Mouse (Mus musculus) kidney, adult 18-20 months (tissue): ENCODE data around the gene Tubgcp6.

Source experiments
- DNase-seq: peaks from one replicate; pipeline ENCODE4 v3.0.0; 2021

The Tubgcp6 gene

DNA sequence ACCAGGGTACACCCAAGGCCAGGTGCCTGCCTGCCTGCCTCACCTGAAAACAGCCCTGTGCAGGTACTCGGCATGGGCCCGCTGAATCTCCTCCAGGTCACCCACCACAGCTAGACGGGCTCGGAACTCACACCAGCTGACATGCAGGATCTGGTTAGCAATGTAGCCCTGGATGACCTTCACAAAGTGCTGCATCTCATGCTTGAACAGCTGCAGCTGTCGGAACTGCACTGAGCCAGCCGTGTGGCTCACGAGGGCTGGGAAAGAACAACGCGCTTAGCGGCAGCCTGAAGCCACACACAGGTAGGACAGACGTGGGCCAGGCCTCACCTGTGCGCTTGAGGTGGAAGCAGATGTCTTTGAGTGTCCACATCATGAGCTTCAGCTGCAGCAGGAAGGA is 22.1 kb downstream of the Tubgcp6 start:
- no peak for DNase-seq

DNA sequence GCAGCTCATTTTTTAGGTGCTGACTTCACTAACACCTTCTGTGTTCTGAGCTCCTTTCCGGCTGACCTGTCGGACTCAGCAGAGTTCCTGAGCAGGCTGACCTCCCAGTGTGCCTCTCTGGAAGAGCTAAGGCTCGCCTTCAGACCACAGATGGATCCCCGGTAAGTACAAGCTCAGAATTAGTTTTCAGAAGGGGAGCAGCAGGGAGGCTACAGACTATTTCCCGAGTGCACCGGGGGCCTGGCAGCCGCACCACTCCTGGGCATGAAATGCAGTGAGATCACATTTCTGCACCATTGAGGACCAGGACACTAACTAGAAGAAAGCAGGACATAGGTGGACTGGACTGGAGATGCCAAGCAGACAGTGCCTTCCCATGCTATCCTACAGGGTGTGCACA is 24.3 kb downstream of the Tubgcp6 start:
- DNase-seq: no peak

DNA sequence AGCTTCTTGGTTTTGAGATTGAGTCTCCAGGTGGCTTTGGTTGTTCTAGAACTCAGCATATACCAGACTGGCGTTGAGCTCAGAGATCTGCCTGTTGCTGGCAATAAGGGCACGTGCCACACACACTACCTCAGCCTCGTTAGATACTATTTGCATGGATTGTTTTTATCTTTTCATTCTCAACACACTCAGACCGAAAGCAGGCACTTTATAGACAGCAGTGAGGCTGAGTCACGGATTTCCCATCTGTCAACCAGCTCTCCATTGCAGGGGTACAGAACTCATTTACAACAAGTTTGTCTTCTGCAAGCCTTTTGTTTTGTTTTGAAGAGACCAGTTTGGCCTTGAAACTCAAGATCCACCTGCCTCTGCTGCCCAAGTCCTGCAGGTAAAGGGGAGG is 25.5 kb downstream of the Tubgcp6 start:
- no peak for DNase-seq

DNA sequence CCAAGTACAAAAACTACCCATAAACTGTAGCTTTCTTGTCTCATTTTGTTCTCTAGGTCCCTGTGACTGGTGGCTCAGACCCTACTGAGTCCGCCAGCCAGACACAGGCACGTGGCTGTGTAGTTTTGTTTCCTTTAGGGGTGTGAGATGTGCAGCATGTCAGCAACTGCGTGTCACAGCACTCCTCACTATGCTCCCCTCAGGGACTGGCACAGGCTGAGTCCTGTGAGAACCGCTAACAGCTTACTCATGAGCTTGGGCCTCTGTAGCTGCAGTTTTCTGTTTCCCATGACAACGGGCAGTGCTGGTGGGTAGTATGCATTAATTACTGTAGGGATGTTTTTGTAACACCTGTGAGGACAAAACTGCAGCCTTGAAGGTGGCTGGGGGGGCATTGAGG is 30.7 kb downstream of the Tubgcp6 start:
- no peak for DNase-seq

DNA sequence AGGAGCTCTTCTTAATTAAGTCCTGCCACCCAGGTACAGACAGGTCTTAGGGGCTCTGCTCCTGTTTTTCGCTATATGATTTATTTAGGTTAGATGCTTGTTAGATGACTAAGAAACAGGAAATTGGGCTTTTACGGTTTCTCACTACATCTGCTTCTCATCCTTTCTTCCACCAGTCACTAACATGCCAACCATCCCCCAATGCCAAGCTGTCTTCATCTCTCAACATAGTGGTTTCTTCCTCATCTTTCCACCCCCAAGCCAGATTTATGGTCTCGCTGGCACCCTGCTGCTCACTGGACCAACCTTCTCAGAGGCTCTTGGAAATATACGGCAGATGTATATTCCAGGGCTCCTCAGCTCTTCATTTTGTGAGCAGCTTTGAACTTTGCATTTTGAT is 32.2 kb downstream of the Tubgcp6 start:
- no peak for DNase-seq

DNA sequence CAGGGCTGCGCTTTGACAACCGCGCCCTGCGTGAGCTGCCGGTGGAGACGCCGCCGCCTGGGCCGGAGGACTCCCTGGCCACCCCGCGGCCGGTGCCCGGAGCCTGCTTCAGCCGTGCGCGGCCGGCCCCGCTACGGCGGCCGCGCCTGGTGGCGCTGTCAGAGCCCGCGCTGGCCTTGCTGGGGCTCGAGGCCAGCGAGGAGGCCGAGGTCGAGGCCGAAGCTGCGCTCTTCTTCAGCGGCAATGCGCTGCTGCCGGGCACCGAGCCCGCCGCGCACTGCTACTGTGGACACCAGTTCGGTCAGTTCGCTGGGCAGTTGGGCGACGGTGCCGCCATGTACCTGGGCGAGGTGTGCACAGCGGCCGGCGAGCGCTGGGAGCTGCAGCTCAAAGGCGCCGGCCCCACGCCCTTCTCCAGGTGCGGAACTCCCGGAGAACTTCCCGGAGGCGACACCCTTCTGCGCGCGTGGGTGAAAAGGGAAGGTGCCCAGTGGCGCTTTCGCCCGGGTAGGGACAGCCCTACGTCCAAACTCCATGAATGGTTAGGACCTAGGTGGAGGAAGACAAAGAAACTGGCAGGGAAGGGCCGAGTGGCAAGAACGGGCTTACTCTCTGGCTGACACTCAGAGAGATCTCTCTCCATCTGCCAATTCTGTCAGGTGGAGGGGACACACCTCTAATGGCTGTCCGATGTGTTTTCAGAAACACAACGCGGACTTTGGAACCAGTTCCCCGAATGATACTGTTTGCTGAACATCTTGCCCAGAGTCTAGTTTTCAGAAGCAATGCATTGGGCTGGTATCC is 33.5 kb downstream of the Tubgcp6 start:
- peak; percentile 59 for DNase-seq

DNA sequence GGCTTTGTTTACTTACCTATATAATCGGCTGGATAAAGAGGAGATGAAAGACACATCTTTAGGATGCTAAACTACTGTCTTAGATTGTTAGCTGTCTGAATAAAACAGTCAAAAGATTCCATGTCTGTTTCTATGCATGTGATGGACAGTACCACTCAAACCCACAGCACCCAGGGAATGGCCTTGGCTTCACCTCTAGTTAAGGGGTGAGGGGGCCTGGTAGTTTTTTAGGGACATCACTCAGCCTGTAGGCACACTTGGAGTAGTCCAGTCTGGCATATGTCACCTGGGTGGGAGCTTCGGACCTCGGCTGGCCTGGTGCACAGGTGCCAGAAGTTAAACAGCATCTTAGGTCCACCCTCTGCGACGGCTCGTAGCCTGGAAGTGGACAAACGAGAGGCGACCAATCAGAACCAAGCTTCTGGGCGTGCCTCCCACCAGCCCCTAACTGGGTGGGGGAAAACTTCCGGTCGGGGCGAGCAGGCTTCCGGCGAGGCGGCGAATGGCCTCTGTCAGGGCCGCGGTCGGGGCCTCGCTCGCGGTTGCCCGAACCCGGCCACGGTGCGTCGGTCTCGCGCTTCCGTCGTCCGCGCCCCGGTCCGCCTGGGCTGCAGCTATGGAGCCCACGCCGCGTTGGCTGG is 34.2 kb downstream of the Tubgcp6 start, which contains the start of gene Selenoo:
Gene Selenoo, plus strand, starts transcription at position 478 of the 641 bp plus-strand sequence.
- peak; percentile 92 for DNase-seq

DNA sequence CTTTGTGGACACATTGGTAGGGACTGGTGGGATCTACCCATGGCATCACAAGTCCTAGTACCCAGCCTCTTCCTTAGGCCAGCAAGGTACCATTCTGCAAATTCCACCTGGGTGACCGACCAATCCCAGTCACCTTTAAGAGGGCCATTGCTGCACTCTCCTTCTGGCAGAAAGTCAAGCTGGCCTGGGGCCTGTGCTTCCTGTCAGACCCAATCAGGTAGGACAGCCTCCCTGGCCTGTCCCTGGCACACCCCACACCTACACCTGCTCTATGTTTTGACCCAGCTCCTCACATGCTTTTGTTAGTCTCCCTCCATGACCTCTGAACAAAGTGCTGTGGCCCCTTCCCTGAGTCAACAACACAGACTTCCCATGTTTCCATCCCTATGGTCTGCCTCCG is 38.1 kb downstream of the Tubgcp6 start:
- no peak for DNase-seq

DNA sequence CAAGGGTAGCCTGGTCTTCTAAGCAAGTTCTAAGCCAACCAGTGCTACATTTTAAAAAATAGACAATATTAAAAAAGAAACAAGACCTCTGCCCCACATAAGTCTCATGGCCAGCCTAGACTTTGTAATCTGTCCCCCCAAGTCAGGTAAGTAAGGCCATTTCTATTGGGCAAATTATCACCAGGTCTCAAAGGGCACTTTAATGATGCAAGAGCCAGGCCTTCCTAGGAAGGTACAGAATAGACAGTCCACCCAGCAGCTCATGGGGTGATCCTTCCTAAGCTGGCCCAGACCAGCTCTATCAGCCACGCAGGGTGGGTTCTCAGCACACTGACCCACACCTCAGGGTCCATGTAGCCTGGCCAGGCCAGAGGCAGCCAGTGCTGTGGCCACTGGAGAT is 39.0 kb downstream of the Tubgcp6 start:
- DNase-seq: no peak

DNA sequence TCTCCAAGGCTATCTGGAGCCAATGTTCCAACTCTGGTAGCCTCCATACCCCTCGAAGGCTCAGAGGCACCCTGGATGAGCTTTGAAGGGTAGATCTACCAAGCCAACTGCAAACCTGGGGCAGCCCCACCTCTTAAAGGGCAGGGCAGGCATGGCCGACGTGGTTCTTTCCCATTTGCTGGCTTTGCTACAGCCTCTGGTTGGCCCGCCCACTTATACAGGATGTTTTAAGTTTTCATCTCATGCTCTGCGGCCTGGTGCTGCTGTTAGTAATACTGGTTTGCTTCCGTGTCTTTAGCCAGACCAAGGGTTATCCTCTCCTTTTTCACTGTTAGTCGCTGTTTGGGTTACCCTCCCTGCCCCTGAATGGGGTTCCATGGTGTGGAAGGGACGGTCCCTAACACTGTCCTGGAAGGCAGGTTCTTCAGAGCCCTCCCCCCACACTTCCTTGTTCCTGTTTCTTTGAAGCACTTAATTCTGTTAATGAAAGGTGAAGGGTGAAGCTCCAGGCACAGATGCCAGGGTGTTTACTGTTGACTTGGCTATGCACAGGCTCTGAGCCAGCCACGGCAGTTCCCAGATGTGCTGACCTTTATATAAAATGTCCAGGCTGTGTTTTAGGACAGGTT is 44.6 kb downstream of the Tubgcp6 start:
- peak; percentile 82 for DNase-seq

DNA sequence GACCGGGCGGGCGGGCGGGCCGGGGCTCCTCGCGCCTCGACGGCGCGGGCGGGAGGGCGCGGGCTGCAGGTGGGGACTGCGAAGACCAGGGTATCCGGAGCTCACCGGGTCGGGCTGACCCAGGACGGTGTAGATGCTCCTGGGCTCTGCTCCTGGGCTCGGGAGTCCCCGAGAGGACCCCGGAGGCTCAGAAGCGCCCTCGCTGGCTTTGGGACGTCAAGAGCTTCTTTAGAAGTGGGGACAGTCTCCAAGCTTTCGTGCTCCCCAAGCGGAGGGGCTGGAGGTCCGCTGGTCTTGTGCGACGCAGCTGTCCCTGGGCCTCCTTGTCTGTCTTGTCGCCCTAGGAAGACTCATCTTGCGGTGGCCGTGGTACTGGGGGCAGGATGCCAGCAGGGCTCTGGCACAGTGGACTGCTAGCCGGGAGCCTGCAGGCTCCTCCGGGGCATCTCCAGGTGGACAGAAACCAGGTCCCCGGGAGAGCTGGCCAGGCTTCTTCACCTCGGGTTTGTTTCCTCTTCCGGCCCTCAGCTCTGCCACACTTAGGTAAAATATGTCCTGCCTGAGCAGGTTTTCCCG is 46.7 kb downstream of the Tubgcp6 start:
- peak; percentile 71 for DNase-seq

DNA sequence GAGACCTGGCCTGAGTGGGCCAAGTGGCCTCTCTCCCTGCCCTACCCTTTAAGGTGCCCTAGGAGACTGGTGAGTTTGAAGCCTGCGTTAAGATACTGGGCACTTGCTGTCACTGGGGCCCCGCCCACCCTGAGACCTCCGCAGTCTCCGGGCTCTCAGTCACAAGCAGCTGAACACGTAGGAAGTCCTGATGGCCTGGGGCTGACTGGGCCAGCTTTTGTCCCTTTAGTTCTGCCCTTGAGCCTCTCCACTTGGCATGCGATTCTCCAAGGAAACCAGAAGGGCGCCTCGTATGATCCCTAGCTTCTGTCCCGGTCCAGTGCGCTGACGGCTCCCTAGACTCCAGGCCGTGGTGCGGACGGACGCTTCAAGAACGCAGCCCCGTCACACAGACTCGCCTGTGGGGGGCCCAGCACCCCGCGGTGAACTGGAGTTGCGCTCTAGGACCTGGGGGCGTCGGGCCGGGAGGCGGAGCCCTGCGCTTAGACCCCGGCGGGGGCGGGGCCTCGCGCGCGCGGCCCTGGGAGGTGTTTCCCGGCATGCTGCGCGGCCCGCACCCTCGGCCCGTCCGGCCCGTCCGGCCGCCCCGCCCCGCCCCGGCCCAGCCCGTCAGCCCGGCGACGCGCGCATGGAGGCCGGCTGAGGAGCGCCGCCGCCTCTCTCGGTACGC is 47.3 kb downstream of the Tubgcp6 start:
- peak; percentile 91 for DNase-seq

DNA sequence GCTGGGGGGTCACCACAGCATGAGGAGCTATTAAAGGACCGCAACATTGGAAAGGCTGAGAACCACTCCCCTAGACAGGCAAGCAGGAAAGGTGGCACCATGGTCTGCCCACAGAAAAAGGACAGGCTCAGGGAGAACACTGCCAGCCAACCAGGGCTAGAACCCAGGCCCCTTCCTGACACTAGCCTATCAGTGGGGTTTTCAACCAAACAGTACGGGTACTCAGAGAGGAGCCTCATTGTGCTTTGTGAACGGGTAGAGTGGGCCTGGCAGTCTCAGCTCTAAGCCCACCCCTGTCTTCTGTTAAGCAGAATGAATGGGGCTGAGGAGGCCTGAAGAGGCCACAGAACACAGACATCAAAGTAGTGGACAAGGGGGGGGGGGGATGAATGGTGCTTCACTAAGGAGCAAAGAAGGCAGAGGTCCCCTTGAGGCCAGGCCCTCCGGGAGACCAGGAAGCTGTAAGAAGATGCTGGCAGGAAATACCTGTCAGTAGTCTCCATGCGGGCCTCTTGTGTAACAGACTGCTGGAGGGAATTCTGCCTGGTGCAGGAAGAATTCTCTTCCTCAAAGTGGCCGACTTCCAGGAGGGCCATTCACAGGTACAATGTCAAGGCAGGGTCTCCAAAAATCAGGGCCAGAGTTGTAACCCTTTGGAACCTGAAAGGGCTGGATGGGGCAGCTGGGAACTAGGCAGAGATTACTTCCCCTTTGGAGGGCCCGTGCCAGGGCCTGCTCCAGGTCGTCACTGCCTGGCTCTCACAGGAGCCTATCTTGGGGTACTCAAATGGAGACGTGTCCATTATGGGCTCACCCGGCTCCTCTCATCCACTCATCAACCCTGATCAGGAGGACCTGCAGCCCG is 48.1 kb downstream of the Tubgcp6 start, which contains the start of gene Trabd:
Gene Trabd, plus strand, starts transcription at position 512 of the 865 bp plus-strand sequence.
- no peak for DNase-seq

DNA sequence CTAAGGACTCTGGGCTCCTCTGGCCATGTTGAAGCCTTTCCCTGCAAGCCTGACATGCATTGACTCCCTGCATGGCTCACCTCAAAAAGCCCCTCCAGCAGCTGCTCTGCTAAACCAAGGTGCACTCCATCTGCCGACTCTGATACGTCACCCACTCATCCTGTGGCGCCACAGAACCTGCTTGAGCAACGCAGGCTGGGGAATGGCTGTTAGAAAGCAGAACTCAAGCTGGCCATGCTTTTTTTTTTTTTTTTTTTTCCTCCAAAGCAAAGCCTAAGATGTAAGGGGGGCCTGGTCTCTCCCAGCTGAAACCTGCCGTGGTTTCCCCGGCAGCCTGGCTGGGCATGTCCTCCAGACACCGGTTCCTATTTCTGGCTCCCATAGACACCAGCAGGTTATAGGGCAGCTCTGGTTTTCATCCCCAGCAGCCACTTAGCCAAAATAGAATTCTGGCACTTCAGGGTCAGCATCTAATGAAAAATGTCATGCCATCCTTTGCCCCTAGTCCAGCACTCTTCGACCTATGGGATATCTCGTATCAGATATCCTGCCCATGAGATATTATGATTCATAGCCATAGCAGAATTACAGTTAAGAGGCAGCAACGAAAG is 48.8 kb downstream of the Tubgcp6 start:
- no peak for DNase-seq

DNA sequence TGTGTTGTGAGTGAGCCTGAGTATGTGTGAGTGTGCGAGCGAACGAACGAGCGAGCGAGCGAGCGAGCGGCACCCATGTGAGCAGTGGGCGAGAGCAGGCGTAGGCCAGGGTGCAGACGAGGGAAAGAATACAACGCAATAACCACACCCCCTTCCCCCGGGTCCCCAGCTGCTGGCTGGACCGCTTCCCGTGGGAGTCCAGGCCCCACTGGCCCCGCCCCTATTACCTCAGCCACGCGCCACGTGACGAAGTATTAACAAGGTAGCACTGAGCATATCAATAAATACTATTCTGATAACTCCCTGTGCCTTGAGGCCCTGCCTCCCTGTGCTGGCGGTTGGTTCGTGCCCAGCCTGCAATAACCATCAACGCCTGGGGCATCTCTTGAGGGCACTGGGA is 52.3 kb downstream of the Tubgcp6 start:
- DNase-seq: no peak

DNA sequence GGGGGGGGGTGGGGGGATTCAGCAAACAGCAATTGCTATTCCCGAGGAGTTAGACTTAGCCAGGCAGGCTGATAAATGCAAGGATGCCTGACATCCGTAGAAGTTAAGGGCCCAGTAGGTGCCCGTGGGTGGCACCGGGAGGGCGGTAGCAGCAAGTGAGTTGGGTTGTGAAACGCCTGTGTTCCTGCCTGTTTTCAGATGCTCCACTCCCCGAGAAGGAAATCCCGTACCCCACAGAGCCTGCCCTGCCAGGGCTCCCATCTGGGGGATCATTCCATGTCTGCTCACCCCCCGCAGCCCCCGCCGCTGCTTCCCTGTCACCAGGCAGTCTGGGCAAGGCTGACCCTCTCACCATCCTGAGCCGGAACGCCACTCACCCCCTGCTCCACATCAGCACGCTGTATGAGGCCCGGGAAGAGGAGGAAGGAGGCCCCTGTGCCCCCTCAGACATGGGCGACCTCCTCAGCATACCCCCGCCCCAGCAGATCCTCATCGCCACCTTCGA is 53.5 kb downstream of the Tubgcp6 start:
- DNase-seq: no peak

DNA sequence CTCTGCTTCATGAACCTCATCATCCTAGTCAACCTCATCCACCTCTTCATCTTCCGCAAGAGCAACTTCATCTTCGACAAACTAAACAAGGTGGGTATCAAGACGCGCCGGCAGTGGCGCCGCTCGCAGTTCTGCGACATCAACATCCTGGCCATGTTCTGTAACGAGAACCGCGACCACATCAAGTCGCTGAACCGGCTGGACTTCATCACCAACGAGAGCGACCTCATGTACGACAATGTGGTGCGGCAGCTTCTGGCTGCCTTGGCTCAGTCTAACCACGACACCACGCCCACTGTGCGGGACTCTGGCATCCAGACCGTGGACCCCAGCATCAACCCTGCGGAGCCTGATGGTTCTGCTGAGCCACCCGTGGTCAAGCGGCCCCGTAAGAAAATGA is 54.7 kb downstream of the Tubgcp6 start:
- DNase-seq: no peak

DNA sequence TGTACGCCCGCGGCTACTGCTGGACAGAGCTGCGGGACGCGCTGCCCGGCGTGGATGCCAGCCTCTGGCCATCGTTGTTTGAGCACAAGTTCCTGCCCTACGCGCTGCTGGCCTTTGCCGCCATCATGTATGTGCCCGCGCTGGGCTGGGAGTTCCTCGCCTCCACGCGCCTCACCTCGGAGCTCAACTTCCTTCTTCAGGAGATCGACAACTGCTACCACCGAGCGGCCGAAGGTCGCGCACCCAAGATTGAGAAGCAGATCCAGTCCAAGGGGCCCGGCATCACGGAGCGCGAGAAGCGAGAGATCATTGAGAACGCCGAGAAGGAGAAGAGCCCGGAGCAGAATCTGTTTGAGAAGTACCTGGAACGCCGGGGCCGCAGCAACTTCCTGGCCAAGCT is 55.3 kb downstream of the Tubgcp6 start:
- DNase-seq: no peak

DNA sequence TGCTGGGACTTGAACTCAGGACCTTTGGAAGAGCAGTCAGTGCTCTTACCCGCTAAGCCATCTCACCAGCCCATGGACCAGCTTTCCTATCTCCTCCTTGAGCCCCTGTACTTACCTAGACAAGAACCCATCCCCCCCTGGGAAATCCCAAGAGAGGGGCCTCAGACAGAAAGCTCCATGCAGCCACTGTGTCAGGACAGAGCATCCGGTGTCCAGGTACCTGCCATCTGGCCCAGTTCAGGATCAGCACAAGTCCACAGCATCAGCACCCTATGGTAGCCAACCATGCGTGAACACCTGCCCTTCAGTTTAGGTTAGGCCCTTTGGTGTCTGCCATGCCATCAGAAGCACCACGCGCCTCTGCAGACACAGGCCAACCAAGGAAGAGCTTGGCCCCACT is 58.0 kb downstream of the Tubgcp6 start:
- no peak for DNase-seq

DNA sequence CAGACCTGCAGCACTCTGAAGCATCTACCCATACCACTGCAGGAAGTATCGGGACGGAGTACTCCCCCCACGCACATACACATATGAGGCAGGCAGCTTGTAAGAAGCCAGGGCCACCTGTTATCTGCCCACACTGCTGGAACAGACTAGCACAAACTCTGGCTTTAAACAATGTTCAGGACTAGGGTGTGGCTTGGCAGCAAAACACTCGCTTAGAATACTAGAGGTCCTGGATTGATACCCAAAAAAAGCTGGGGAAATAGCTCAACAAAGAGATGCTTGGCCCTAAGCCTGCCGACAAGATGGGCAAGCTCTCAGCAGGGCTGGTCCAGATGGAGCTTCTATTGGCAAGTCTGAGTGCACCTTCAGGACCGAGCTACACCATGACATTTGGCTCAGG is 59.4 kb downstream of the Tubgcp6 start:
- DNase-seq: no peak

DNA sequence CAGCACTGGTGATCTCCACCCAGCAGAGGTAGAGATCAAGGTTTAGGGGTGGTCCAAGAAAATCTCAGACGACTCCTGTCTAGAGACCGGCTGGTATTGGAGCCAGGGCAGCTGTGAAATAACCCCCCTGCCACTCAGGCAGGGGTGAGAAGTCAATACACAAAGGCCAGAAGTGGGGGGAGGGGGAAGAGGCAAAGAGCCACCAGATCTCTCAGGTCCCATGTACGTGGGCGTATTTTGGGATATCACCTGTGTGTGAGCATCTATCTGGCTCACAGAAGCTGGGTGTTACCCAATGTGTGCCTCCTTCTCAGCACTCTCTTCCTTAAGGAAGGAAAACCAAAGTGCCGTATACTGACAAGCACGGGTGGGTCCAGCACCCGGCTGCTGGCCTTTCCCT is 59.9 kb downstream of the Tubgcp6 start:
- DNase-seq: no peak
